Mouse (Mus musculus): Measurements from ENCODE around the gene Kif28. TPM values are rescaled to one million over a fixed set of nuclear protein-coding genes. Genes with fewer than 3 reads are reported as not detected.
A peak's percentile ranks its signal among the peaks of the same experiment; 100 is the strongest.
"Not testable (repeated sequence)": the region's sequence is repeated elsewhere in the genome, so short reads cannot be mapped to it uniquely, and the experiment has no call there.

The Kif28 gene
- polyA plus RNA-seq, 1 experiment from 2014 or later: not detected

GRCm38 (mm10) chr1:179686781-179687180, 58.3 kb downstream of the Kif28 start:
- peaks cover 32% of the 10 kb centered on the region for H3K36me3 ChIP-seq (ENCODE audit: control insufficient read depth, insufficient read depth, low read length)
- H3K27ac ChIP-seq (ENCODE audit: low read length): no peak overlapping the region
- no peaks in the 10 kb centered on the region for H3K27me3 ChIP-seq (ENCODE audit: control insufficient read depth, insufficient read depth, low read depth, low read length)
- no peak overlapping the region for H3K4me2 ChIP-seq (ENCODE audit: low read length)
- WGBS: 92% methylated on average over 5 of the region's 5 CpGs
- no peak overlapping the region for H3K9ac ChIP-seq (ENCODE audit: low read depth, low read length)
- no peaks in the 10 kb centered on the region for H3K4me1 ChIP-seq (ENCODE audit: control insufficient read depth, insufficient read depth, low read length)
- H3K4me3 ChIP-seq (ENCODE audit: low read depth, low read length): no peak overlapping the region
- no peak for ATAC-seq
- no peaks in the 10 kb centered on the region for H3K9me3 ChIP-seq (replicated peaks; ENCODE audit: control insufficient read depth, low read length, poor library complexity, severe bottlenecking)

- 95% methylated on average over 6 of the region's 6 CpGs for WGBS
- H3K4me2 ChIP-seq (ENCODE audit: low read length): no peak overlapping the region
- ATAC-seq: no peak
- H3K4me1 ChIP-seq (ENCODE audit: control insufficient read depth, insufficient read depth, low read length): no peaks in the 10 kb centered on the region
- no peak overlapping the region for H3K4me3 ChIP-seq (ENCODE audit: low read depth, low read length)
- no peaks in the 10 kb centered on the region for H3K9me3 ChIP-seq (replicated peaks; ENCODE audit: control insufficient read depth, low read length, poor library complexity, severe bottlenecking)
- peaks cover 32% of the 10 kb centered on the region for H3K36me3 ChIP-seq (ENCODE audit: control insufficient read depth, insufficient read depth, low read length)
- no peak overlapping the region for H3K27ac ChIP-seq (ENCODE audit: low read length)
- H3K27me3 ChIP-seq (ENCODE audit: control insufficient read depth, insufficient read depth, low read depth, low read length): no peaks in the 10 kb centered on the region
- H3K9ac ChIP-seq (ENCODE audit: low read depth, low read length): no peak overlapping the region
Measured at GRCm38 (mm10) chr1:179686348-179686747, 58.7 kb downstream of the Kif28 start.

GRCm38 (mm10) chr1:179682753-179683152, 62.3 kb downstream of the Kif28 start:
- not testable (repeated sequence) for ATAC-seq; H3K4me1 ChIP-seq (ENCODE audit: control insufficient read depth, insufficient read depth, low read length)
- H3K36me3 ChIP-seq (ENCODE audit: control insufficient read depth, insufficient read depth, low read length): peaks cover 33% of the 10 kb centered on the region

GRCm38 (mm10) chr1:179679326-179679725, 65.7 kb downstream of the Kif28 start:
- Histone ChIP-seq H3K27me3 (ENCODE audit: control insufficient read depth, insufficient read depth, low read depth, low read length) (no peaks in the 10 kb centered on the region), H3K36me3 (ENCODE audit: control insufficient read depth, insufficient read depth, low read length) (peaks cover 27% of the 10 kb centered on the region), H3K9ac (ENCODE audit: low read depth, low read length) (no peak overlapping the region), H3K4me1 (ENCODE audit: control insufficient read depth, insufficient read depth, low read length) (no peaks in the 10 kb centered on the region), H3K4me3 (ENCODE audit: low read depth, low read length) (no peak overlapping the region), H3K9me3 (replicated peaks; ENCODE audit: control insufficient read depth, low read length, poor library complexity, severe bottlenecking) (no peaks in the 10 kb centered on the region), H3K27ac (ENCODE audit: low read length) (no peak overlapping the region), H3K4me2 (ENCODE audit: low read length) (no peak overlapping the region)
- no peak for ATAC-seq
- 96% methylated on average over 4 of the region's 4 CpGs for WGBS

More at GRCm38 (mm10) chr1:179682753-179683152, 62.3 kb downstream of the Kif28 start:
- whole genome bisulfite sequencing: 92% methylated on average over 9 of the region's 10 CpGs
- not testable (repeated sequence) for H3K9me3 ChIP-seq (replicated peaks; ENCODE audit: control insufficient read depth, low read length, poor library complexity, severe bottlenecking); H3K27me3 ChIP-seq (ENCODE audit: control insufficient read depth, insufficient read depth, low read depth, low read length); H3K4me3 ChIP-seq (ENCODE audit: low read depth, low read length); H3K4me2 ChIP-seq (ENCODE audit: low read length); H3K27ac ChIP-seq (ENCODE audit: low read length); H3K9ac ChIP-seq (ENCODE audit: low read depth, low read length)

GRCm38 (mm10) chr1:179677031-179677430, 68.0 kb downstream of the Kif28 start:
- ATAC-seq: no peak
- Histone ChIP-seq H3K36me3 (ENCODE audit: control insufficient read depth, insufficient read depth, low read length) (peaks cover 21% of the 10 kb centered on the region), H3K9me3 (replicated peaks; ENCODE audit: control insufficient read depth, low read length, poor library complexity, severe bottlenecking) (no peaks in the 10 kb centered on the region), H3K9ac (ENCODE audit: low read depth, low read length) (no peak overlapping the region), H3K4me3 (ENCODE audit: low read depth, low read length) (no peak overlapping the region), H3K27me3 (ENCODE audit: control insufficient read depth, insufficient read depth, low read depth, low read length) (no peaks in the 10 kb centered on the region), H3K4me2 (ENCODE audit: low read length) (no peak overlapping the region), H3K4me1 (ENCODE audit: control insufficient read depth, insufficient read depth, low read length) (no peaks in the 10 kb centered on the region), H3K27ac (ENCODE audit: low read length) (no peak overlapping the region)
- WGBS: 96% methylated on average over 2 of the region's 2 CpGs

- no peak for ATAC-seq
- Histone ChIP-seq H3K4me3 (ENCODE audit: low read depth, low read length) (no peak overlapping the region), H3K27me3 (ENCODE audit: control insufficient read depth, insufficient read depth, low read depth, low read length) (no peaks in the 10 kb centered on the region), H3K27ac (ENCODE audit: low read length) (no peak overlapping the region), H3K4me1 (ENCODE audit: control insufficient read depth, insufficient read depth, low read length) (peaks cover 10% of the 10 kb centered on the region), H3K9me3 (replicated peaks; ENCODE audit: control insufficient read depth, low read length, poor library complexity, severe bottlenecking) (no peaks in the 10 kb centered on the region), H3K9ac (ENCODE audit: low read depth, low read length) (no peak overlapping the region), H3K4me2 (ENCODE audit: low read length) (no peak overlapping the region), H3K36me3 (ENCODE audit: control insufficient read depth, insufficient read depth, low read length) (peaks cover 21% of the 10 kb centered on the region)
- WGBS: 96% methylated on average over 3 of the region's 3 CpGs
Measured at GRCm38 (mm10) chr1:179674355-179674754, 70.7 kb downstream of the Kif28 start.

GRCm38 (mm10) chr1:179668836-179669537, 76.1 kb downstream of the Kif28 start:
- WGBS: 15% methylated on average over 12 of the region's 12 CpGs
- H3K4me1 ChIP-seq (ENCODE audit: control insufficient read depth, insufficient read depth, low read length): peaks cover 20% of the 10 kb centered on the region
- H3K4me3 ChIP-seq (ENCODE audit: low read depth, low read length): peak overlapping the region; percentile 92
- no peaks in the 10 kb centered on the region for H3K9me3 ChIP-seq (replicated peaks; ENCODE audit: control insufficient read depth, low read length, poor library complexity, severe bottlenecking)
- peak overlapping the region; percentile 95 for H3K9ac ChIP-seq (ENCODE audit: low read depth, low read length)
- peak overlapping the region; percentile 75 for H3K4me2 ChIP-seq (ENCODE audit: low read length)
- no peaks in the 10 kb centered on the region for H3K27me3 ChIP-seq (ENCODE audit: control insufficient read depth, insufficient read depth, low read depth, low read length)
- H3K27ac ChIP-seq (ENCODE audit: low read length): peak overlapping the region; percentile 84
- peaks cover 7% of the 10 kb centered on the region for H3K36me3 ChIP-seq (ENCODE audit: control insufficient read depth, insufficient read depth, low read length)
- ATAC-seq: peak; percentile 30; the same call in 1 of the 2 replicates

GRCm38 (mm10) chr1:179668013-179668805, 76.9 kb downstream of the Kif28 start, which contains the start of gene Sccpdh:
Sccpdh (plus strand) TSS chr1:179668210.
- Histone ChIP-seq H3K27ac (ENCODE audit: low read length) (peak within 1 kb of the TSS; percentile 84), H3K9ac (ENCODE audit: low read depth, low read length) (peak within 1 kb of the TSS; percentile 95), H3K36me3 (ENCODE audit: control insufficient read depth, insufficient read depth, low read length) (no peaks in the 10 kb centered on the region; the same call in 1 of the 2 replicates), H3K9me3 (replicated peaks; ENCODE audit: control insufficient read depth, low read length, poor library complexity, severe bottlenecking) (no peaks in the 10 kb centered on the region), H3K27me3 (ENCODE audit: control insufficient read depth, insufficient read depth, low read depth, low read length) (no peaks in the 10 kb centered on the region), H3K4me1 (ENCODE audit: control insufficient read depth, insufficient read depth, low read length) (peaks cover 20% of the 10 kb centered on the region), H3K4me2 (ENCODE audit: low read length) (peak within 1 kb of the TSS; percentile 75), H3K4me3 (ENCODE audit: low read depth, low read length) (peak within 1 kb of the TSS; percentile 92)
- under 1% methylated on average over 68 of the region's 84 CpGs for WGBS
- peak; percentile 97 for ATAC-seq

GRCm38 (mm10) chr1:179667450-179667849, 77.6 kb downstream of the Kif28 start:
- Histone ChIP-seq H3K27ac (ENCODE audit: low read length) (peak overlapping the region; percentile 84), H3K36me3 (ENCODE audit: control insufficient read depth, insufficient read depth, low read length) (no peaks in the 10 kb centered on the region; the same call in 1 of the 2 replicates), H3K27me3 (ENCODE audit: control insufficient read depth, insufficient read depth, low read depth, low read length) (no peaks in the 10 kb centered on the region), H3K9ac (ENCODE audit: low read depth, low read length) (peak overlapping the region; percentile 95), H3K9me3 (replicated peaks; ENCODE audit: control insufficient read depth, low read length, poor library complexity, severe bottlenecking) (no peaks in the 10 kb centered on the region), H3K4me2 (ENCODE audit: low read length) (peak overlapping the region; percentile 75), H3K4me1 (ENCODE audit: control insufficient read depth, insufficient read depth, low read length) (peaks cover 20% of the 10 kb centered on the region), H3K4me3 (ENCODE audit: low read depth, low read length) (peak overlapping the region; percentile 92)
- WGBS: under 1% methylated on average over 7 of the region's 7 CpGs
- peak; percentile 27; the same call in 1 of the 2 replicates for ATAC-seq
